Mouse (Mus musculus) heart, postnatal 14 days (tissue): ENCODE results near the gene Gpt2. TPM values are rescaled to one million over a fixed set of nuclear protein-coding genes. Genes with fewer than 3 reads are reported as not detected.

Source experiments
- DNase-seq, 2 experiments: peaks; one replicate each; pipeline ENCODE4 v3.0.0; 2021 to 2022
- intact Hi-C: fragments of 180-260 bp; cut with DNase I; formaldehyde crosslinking; loops from one replicate; pipeline ENCODE4 v1.15.1; 2025
- total RNA-seq, 2 experiments: library from RNA; stranded (reverse); gene quantifications; 2 replicates each; pipeline ENCODE4 v1.2.3; 2021

The Gpt2 gene
- total RNA-seq, 2 experiments from 2014 or later: 37.6 to 45.2 TPM

- intact Hi-C loops: no loop called here
- no peak for DNase-seq
Observed at GRCm38 (mm10) chr8:85517956-85518355, 25.6 kb downstream of the Gpt2 start.

GRCm38 (mm10) chr8:85520586-85520985 lies 28.2 kb downstream of the Gpt2 start:
- no peak for DNase-seq
- intact Hi-C loops: no loop called here

- intact Hi-C loops: no loop called here
- peak; percentile 59 to 69 for DNase-seq
Observed at GRCm38 (mm10) chr8:85521332-85521731, 29.0 kb downstream of the Gpt2 start.

- DNase-seq: peak in 1 of 2 experiments; percentile 24
- intact Hi-C loops: no loop called here
Observed at GRCm38 (mm10) chr8:85524086-85524485, 31.7 kb downstream of the Gpt2 start.

GRCm38 (mm10) chr8:85526105-85526504 lies 33.7 kb downstream of the Gpt2 start:
- intact Hi-C loops: loop anchor here (1.0 to 5.0 kb wide), 2 partner anchors 34 to 70 kb away; partner anchors contain the start of gene Gpt2

GRCm38 (mm10) chr8:85528959-85529358 lies 36.6 kb downstream of the Gpt2 start:
- DNase-seq: no peak
- intact Hi-C loops: loop anchor here (5.0 kb wide), 1 partner anchor 37 kb away; the partner anchor contains the start of gene Gpt2

More at GRCm38 (mm10) chr8:85526105-85526504, 33.7 kb downstream of the Gpt2 start:
- DNase-seq: peak; percentile 72 to 79

- no peak for DNase-seq
- intact Hi-C loops: loop anchor here (5.0 kb wide), 1 partner anchor 137 kb away; no protein-coding TSS in a partner anchor
Observed at GRCm38 (mm10) chr8:85530717-85531116, 38.3 kb downstream of the Gpt2 start.

- DNase-seq: no peak
- intact Hi-C loops: loop anchor here (5.0 kb wide), 1 partner anchor 136 kb away; no protein-coding TSS in a partner anchor
Observed at GRCm38 (mm10) chr8:85531471-85531870, 39.1 kb downstream of the Gpt2 start.

- DNase-seq: no peak
- intact Hi-C loops: loop anchor here (5.0 kb wide), 1 partner anchor 134 kb away; no protein-coding TSS in a partner anchor
Observed at GRCm38 (mm10) chr8:85532843-85533242, 40.5 kb downstream of the Gpt2 start.

GRCm38 (mm10) chr8:85533434-85533833 lies 41.1 kb downstream of the Gpt2 start:
- no peak for DNase-seq
- intact Hi-C loops: loop anchor here (5.0 kb wide), 1 partner anchor 134 kb away; no protein-coding TSS in a partner anchor

- DNase-seq: no peak
- intact Hi-C loops: loop anchor here (5.0 kb wide), 1 partner anchor 133 kb away; no protein-coding TSS in a partner anchor
Observed at GRCm38 (mm10) chr8:85534163-85534562, 41.8 kb downstream of the Gpt2 start.

GRCm38 (mm10) chr8:85536332-85536731 lies 44.0 kb downstream of the Gpt2 start:
- DNase-seq: no peak
- intact Hi-C loops: no loop called here

- intact Hi-C loops: no loop called here
- DNase-seq: no peak
Observed at GRCm38 (mm10) chr8:85551934-85552333, 59.6 kb downstream of the Gpt2 start.

- no peak for DNase-seq
- intact Hi-C loops: no loop called here
Observed at GRCm38 (mm10) chr8:85554391-85555180, 62.2 kb downstream of the Gpt2 start.

GRCm38 (mm10) chr8:85555181-85556145 lies 63.1 kb downstream of the Gpt2 start, which contains the start of gene Dnaja2:
Gene Dnaja2, minus strand, starts transcription at chr8:85555344.
- intact Hi-C loops: no loop called here
- peak; percentile 94 to 96 for DNase-seq

GRCm38 (mm10) chr8:85556986-85557600 lies 64.7 kb downstream of the Gpt2 start:
- no peak for DNase-seq
- intact Hi-C loops: no loop called here

GRCm38 (mm10) chr8:85557601-85557986 lies 65.2 kb downstream of the Gpt2 start:
- DNase-seq: no peak
- intact Hi-C loops: no loop called here

- intact Hi-C loops: no loop called here
- no peak for DNase-seq
Observed at GRCm38 (mm10) chr8:85559201-85559600, 66.8 kb downstream of the Gpt2 start.

- DNase-seq: no peak
- intact Hi-C loops: no loop called here
Observed at GRCm38 (mm10) chr8:85559966-85560365, 67.6 kb downstream of the Gpt2 start.

- intact Hi-C loops: no loop called here
- no peak for DNase-seq
Observed at GRCm38 (mm10) chr8:85563336-85563735, 71.0 kb downstream of the Gpt2 start.
